Mouse (Mus musculus) right cerebral cortex, adult 2 months (tissue): ENCODE measurements around the gene Tmtc2.

Source experiments
- DNase-seq, 2 experiments: peaks; one replicate each; pipeline ENCODE4 v3.0.0; 2021 to 2022; ENCODE audit warnings: low spot score in 2 of 2

The Tmtc2 gene

GRCm38 (mm10) chr10:105416601-105417000 lies 157.7 kb downstream of the Tmtc2 start:
- DNase-seq = no peak

DNA sequence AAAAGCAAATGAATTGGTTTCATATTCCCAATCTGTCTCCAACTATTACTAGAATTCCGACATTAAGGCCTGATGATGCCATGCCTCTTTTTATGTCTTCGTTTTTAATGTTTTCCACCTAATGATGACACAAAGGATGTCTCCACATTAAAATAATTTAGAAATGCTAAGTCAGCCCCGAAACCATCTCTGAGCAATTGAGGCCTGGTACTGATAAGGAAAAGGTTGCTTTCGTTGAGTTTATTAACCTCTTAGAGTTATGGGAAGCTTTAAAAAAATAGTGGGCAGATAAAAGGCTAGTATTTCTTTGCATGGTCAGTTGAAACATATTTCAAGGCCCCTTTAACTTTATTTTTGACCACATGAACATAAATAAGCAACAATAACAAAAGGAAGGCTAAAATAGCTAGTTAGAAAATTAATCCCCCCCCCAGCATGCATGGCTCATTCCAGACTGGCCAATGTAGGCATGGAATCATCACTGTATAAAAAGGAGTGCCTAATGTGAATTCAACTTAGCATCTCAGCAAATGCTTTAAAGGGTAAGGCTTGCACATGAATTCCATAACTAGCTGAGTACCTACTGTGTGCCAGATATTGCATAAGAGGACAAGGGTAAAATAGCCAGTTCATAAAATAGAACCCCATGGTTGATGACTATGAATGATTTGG lies 168.3 kb downstream of the Tmtc2 start:
- DNase-seq = no peak

DNA sequence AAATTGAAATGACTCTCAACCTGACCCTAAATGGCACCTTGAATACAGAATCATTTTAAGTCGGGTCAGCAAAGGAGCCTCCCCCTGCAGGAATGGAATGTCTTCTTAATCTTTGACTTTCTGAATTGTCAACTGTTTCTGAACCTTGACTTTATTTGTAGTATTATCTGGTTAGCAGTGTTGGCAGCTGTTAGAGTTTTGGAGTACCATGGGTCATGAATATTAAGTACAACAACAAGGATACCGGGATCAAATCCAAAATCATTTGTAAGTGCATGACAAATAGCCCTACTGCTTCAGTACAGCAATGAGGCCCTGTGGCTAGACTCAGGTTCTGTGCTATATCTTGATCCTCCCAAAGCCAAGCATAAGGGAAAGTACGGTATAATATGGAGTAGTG lies 170.3 kb downstream of the Tmtc2 start:
- no peak for DNase-seq

DNA sequence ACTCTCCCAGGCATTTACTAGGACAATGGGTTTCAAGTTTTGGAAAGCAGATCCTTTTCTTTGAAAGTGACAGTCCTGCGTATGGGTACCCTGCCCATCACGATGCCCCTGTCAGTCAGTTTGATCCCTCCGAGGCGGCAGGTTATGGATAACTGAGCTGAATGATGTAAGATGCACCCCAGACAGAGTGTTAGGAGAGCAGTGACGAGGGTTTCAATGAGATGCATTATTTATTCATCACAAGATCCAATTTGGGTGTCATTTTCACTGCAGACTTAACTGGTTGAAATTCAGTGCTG lies 171.8 kb downstream of the Tmtc2 start:
- no peak for DNase-seq

DNA sequence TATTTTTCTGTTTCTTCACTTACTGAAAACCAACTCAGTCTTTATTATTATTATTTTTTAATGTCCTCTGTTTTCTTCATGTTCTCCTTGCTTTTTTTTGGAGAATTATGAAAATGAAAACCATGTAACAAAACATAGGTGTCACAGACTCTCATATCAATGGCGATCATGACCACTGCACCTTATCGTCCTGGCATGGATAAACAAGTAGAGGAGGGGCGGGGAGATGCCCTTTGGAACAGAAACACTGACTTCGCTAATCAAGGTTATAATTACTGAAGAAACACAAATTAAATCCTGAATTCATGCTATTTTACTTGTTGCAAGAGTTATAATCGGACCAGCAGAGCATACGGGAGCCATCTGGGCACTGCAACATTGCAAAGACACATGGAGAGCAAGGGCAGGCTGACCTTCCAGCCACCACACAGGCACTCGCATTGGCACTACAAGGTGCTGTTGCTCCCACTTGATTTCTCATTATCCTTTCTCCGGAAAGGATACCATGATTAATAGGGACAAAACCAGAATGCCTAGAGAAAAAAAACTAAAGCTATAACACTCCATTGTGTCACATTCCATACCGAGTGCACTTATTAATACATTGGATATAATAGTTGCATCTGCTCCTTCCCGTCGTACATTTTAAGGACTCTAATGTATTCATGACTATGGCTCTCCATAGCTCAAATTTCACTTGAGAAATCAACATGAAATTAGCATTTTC lies 172.3 kb downstream of the Tmtc2 start:
- DNase-seq = no peak

DNA sequence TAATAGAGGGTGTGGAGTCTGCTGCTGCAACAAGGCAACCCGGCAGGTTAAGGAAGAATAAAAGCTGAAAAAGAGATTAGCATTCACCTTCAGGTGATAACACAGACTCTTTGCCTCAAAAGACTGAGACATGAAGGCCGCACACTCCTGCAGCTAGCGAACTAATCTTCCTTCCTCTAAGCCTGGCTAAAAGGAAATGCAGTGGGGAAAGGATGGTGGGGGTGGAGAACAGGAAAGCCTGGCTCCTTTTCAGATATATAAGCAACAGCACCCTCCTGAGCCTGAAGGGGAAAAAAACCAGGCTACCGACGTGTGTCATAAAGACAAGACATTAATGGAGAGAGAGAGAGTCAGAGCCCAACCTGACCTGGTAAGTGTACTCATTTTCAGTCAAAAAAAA lies 174.9 kb downstream of the Tmtc2 start:
- no peak for DNase-seq

- no peak for DNase-seq
Measured at GRCm38 (mm10) chr10:105384065-105384464, 190.2 kb downstream of the Tmtc2 start.

DNA sequence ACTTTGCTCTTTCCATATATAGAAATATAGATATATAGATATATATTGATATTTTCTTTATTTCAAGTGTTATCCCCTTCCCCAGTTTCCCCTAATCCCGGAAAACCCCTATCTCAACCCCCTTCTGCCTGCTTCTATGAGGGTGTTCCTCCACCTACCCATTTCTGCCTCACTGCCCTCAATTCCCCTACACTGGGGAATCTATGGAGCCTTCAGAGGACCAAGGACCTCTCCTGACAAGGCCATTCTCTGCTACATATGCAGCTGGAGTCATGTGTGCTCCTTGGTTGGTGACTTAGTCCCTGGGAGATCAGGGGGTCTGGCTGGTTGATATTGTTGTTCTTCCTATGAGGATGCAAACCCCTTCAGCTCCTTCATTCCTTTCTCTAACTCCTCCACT lies 192.5 kb downstream of the Tmtc2 start:
- DNase-seq = no peak

DNA sequence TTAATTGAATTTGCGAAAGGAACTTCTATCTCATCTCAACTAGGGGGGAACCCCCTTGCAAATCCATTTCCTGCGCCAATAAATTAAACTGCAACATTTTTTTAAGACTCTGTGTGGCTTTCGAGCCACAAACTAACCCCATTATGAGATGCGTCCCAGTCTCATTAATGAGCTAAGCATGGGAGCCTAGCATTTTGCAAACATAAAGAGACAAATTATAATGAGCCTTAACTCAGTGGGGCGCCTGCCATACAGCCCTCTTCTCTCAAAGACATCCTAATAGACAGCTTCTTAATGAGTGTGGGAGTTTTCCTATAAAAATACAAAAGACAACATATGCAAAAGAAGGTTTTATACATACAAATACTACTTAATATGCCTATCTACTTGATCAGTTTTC lies 193.0 kb downstream of the Tmtc2 start:
- DNase-seq = no peak

- no peak for DNase-seq
Measured at GRCm38 (mm10) chr10:105380584-105380983, 193.7 kb downstream of the Tmtc2 start.

DNA sequence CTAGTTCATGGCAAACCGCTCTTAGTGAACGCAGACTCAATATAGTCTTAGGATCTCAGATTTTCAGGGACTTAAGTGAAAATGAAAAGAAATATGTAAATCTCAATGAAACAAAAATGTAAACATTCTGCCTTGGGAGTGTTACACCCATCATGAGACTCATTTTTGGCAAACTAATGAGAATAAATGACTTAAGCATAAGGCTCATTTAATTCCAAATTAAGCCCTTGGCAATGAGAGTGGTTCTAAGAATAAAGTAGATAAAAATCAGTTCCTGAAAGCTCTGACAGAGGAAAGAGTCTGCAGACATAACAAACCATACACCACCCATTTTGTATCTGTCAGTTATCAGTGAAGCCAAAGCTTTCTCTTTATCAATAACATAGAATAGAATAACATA lies 196.5 kb downstream of the Tmtc2 start:
- no peak for DNase-seq

DNA sequence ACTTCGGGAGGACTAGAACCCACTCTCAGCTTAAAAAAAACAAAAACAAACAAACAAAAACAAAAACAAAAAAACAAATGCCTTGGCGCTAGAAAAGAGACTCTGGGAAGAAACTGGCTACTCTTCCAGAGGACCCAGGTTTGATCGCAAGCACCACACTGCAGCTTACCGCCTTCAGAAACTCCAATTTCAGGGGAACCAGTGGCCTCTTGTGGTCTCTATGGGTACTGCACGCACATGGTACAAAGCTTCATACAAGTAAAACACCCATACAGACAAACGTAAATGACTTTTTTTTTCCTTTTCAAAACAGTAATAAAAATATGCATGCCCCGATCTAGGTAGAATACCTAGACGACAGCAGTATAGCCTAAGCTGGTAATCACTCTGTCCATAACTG lies 201.0 kb downstream of the Tmtc2 start:
- no peak for DNase-seq

GRCm38 (mm10) chr10:105368242-105368641 lies 206.0 kb downstream of the Tmtc2 start:
- no peak for DNase-seq

DNA sequence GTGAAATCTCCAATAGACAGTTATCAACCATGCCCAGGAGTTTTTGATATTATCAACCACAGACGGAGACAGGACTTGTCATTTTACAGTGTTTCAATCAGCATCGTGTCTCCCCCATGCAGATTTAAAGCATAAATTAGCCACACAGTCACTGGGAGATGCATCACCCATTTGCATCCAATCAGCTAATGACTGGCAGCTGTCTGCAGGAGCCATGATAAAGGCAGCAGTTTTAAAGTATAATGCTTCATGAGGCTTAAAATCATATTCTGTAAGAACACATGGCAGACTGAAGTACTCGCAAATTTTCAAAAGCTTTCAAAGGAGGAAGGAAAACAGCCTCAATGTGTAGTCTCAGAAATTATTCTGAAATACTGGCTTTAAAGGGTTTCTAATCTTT lies 209.8 kb downstream of the Tmtc2 start:
- no peak for DNase-seq

DNA sequence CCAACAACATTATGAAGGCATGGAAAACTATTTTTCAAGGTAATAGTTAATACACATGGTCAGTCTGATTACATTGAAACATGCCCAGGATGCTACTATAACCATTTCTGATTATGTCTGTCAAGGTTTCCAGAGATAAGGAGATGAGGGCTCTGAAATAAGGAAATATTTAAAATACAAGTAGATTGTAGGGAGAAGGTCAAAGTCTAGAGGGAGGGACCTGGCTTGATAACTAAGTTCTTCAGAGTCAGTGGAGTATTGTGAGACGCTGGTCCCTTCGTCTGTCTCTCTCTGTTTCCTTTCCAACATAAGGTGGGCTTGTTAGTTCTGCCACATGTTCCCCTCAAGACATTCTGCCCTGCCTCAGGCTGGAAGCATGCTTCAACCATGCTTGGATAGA lies 223.9 kb downstream of the Tmtc2 start:
- no peak for DNase-seq

- DNase-seq = no peak
Measured at GRCm38 (mm10) chr10:105345920-105346319, 228.3 kb downstream of the Tmtc2 start.

- no peak for DNase-seq
Measured at GRCm38 (mm10) chr10:105332856-105333255, 241.4 kb downstream of the Tmtc2 start.

DNA sequence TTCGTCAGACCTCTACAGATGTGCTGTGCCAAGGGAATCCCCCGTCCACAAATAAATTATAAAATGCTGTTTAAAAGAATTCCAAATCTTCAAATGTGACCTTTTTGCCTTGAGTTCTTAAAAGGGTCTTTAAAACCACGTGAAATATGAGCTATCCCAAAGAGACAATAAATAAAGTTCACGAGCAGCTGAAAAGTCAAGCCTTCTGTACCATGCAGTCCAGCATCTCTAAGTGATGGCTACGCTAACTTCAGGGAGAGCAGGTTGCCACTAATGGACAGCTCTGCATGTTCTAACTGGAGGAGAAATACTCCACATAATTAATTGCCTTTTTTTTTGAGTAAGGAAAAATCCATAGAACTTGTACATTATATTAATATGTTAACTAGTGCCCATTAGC lies 243.9 kb downstream of the Tmtc2 start:
- DNase-seq = no peak

- DNase-seq = no peak
Measured at GRCm38 (mm10) chr10:105323646-105324192, 250.5 kb downstream of the Tmtc2 start.

DNA sequence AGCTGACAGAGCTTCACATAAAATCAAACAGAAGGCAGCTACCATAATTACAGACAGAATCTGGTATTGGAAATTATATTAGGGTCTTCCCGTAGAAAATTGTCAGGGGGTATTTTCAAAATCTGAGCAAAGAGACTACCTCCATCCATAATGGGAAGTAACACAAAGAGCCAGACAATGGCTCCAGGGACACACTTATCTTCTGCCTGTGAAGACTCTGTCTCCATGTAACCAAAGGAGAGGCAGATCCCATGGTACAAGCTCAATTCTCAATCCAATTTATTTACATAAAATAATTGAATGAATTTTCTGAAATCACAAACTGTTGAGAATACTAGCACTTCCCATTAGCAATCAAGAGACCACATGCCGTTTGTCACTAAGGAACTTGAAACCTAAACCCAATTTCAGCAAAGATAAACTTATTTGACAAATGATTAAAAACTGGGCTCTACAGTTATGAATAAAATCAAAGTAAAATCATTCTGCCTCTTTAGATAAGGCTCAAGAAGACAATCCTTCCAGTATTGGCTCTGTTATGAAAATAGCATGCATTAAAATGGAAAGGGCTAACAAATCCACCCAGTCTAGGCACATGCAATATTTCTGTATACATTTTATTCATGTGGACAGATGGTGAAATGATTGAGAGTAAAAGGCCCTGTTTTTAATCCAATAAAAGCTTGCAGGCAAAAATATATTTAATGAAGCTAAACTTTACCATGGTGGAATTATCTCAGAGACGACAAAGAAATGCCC lies 254.8 kb downstream of the Tmtc2 start:
- DNase-seq = no peak

GRCm38 (mm10) chr10:105318869-105319268 lies 255.4 kb downstream of the Tmtc2 start:
- no peak for DNase-seq

DNA sequence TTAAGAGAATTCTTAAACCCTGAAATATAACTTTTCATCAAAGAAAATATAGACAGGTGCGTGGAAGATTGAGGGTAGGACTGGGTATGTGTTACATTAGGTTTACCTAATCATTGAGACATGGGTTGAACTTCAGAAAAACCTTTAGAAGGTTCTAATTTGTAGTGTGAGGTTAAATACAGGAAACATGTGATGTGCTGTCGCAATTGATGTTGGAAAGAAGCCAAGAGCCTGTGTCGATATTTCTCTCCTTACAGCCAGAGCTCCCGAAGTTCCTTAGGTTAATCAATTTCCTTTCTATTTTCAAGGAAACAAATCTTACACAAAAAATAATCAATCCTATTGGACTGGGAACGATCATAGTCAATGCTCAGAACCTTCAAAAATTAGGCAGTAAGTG lies 261.3 kb downstream of the Tmtc2 start:
- no peak for DNase-seq

- DNase-seq = no peak
Measured at GRCm38 (mm10) chr10:105297560-105297959, 276.7 kb downstream of the Tmtc2 start.
